Mouse (Mus musculus) heart, embryonic 12.5 days (tissue): ENCODE data around the gene P2ry12. TPM values are rescaled to one million over a fixed set of nuclear protein-coding genes. Genes with fewer than 3 reads are reported as not detected.

ENCODE experiments used
- ATAC-seq: fragments of 200-750 bp; cut with Nextera tagmentation; 2 replicates; pipeline ENCODE4 v1.8.0; 2017; ENCODE audit warnings: moderate TSS enrichment, moderate library complexity; ENCODE audit not compliant: insufficient number of reproducible peaks, low FRiP score
- H3K27ac ChIP-seq: fragments of 300-500 bp; sonication (generic); 2 replicates; pipeline ENCODE4 v1.5.1; 2016; ENCODE audit warnings: mild to moderate bottlenecking, moderate library complexity; ENCODE audit not compliant: poor library complexity, severe bottlenecking
- H3K27me3 ChIP-seq: fragments of 300-500 bp; sonication (generic); replicated peaks from 2 replicates; pipeline ENCODE4 v1.6.1; 2016; ENCODE audit warnings: mild to moderate bottlenecking, moderate library complexity
- H3K36me3 ChIP-seq: fragments of 300-500 bp; sonication (generic); 2 replicates; pipeline ENCODE4 v1.6.1; 2016; ENCODE audit warnings: mild to moderate bottlenecking, moderate library complexity
- H3K4me1 ChIP-seq: fragments of 300-500 bp; sonication (generic); replicated peaks from 2 replicates; pipeline ENCODE4 v1.6.1; 2016; ENCODE audit warnings: mild to moderate bottlenecking
- H3K4me2 ChIP-seq: fragments of 300-500 bp; sonication (generic); 2 replicates; pipeline ENCODE4 v1.6.1; 2016; ENCODE audit warnings: mild to moderate bottlenecking, moderate library complexity
- H3K4me3 ChIP-seq: fragments of 300-500 bp; sonication (generic); 2 replicates; pipeline ENCODE4 v1.5.1; 2016; ENCODE audit warnings: mild to moderate bottlenecking
- H3K9ac ChIP-seq: fragments of 300-500 bp; sonication (generic); 2 replicates; pipeline ENCODE4 v1.6.1; 2016; ENCODE audit warnings: mild to moderate bottlenecking, moderate library complexity
- H3K9me3 ChIP-seq: fragments of 300-500 bp; sonication (generic); replicated peaks from 2 replicates; pipeline ENCODE4 v1.6.1; 2016; ENCODE audit warnings: mild to moderate bottlenecking, moderate library complexity
- WGBS: fragments of 180-500 bp; shearing (Covaris S2); methylation state at CpG from one replicate; pipeline ENCODE4 v1.1.7; 2016; 5-methylcytosine and 5-hydroxymethylcytosine counted together
- polyA plus RNA-seq: library from polyadenylated mRNA; unstranded; fragments of >200 nt; fragmentation: Nextera tagmentation; extraction: Ambion mirVana; gene quantifications from 2 replicates; pipeline ENCODE4 v1.2.1, GENCODE M21; 2016

The P2ry12 gene
- polyA plus RNA-seq, 1 experiment from 2014 or later: 1.5 TPM

DNA sequence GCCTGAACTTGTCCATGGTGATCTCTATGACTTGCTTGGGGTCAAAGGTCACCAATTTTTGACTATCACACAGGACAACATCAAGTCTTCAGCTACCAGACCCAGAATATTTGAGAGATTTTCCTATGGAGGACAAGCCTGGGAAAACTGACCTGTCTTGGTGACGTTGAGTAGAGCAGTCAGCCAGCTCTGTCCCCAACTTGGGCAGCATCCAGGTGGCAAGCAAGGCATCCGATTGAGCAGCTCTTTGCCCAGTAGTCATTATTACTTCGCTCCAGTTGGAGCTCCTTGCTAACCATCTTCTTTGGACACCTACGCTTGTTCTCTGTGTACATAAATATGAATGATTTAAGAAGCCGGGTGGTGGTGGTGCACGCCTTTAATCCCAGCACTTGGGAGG, 8.1 kb upstream of the P2ry12 start:
- no peak for ATAC-seq
- Histone ChIP-seq H3K36me3 (peaks cover 16% of the 10 kb centered on the region), H3K4me2 (no peak overlapping the region), H3K4me1 (no peaks in the 10 kb centered on the region), H3K4me3 (no peak overlapping the region), H3K9ac (no peak overlapping the region), H3K27ac (no peak overlapping the region), H3K27me3 (no peaks in the 10 kb centered on the region), H3K9me3 (no peaks in the 10 kb centered on the region)
- 90% methylated on average over 6 of the region's 6 CpGs for WGBS

DNA sequence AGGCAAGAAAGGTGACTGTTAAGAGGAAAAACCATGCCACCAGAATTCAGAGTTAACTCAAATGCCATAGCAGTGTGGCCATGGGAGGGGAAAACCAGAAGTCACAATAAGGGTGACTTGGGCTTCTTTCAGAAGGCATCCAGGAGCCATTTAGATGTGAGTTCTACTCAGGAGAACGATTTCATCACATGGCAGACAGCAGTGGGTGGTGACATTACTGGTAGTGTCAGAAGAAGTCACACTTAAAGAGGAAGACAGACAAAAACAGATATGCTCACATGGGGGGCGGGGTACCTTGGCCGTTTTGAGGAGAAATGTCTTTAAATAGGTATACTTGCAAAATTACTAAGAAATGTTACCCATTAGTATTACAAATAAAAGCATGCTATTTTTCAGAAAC, 1.3 kb upstream of the P2ry12 start:
- Histone ChIP-seq H3K4me1 (no peaks in the 10 kb centered on the region), H3K4me2 (no peak overlapping the region), H3K27me3 (no peaks in the 10 kb centered on the region), H3K9me3 (no peaks in the 10 kb centered on the region), H3K9ac (no peak overlapping the region), H3K27ac (no peak overlapping the region), H3K4me3 (no peak overlapping the region), H3K36me3 (peaks cover 19% of the 10 kb centered on the region)
- ATAC-seq: no peak
- 63% methylated on average over 3 of the region's 3 CpGs for WGBS

DNA sequence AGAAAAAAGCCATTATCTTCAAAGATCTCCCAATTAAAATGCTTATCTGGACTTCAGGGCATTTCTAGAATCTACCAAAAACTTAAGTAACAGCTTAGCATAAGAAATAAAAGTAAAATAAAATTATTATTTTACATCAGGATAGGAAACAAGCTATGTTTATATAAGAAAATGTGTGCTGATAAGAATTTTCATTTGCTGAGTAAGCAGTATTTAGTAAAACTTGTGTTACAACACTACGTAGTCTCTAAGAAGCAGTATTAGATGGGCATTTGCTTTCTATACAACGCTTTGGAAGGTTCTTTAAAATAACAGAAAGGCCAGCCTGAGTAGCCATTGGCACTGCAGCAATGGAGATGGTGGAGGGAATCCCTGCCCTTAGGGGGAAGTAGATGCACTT, 746 bp upstream of the P2ry12 start:
- H3K4me3 ChIP-seq: no peak overlapping the region
- H3K9ac ChIP-seq: no peak overlapping the region
- H3K4me1 ChIP-seq: no peaks in the 10 kb centered on the region
- H3K27ac ChIP-seq: no peak overlapping the region
- ATAC-seq: no peak
- no peaks in the 10 kb centered on the region for H3K27me3 ChIP-seq
- 90% methylated on average over 2 of the region's 2 CpGs for WGBS
- H3K4me2 ChIP-seq: no peak overlapping the region
- H3K36me3 ChIP-seq: peaks cover 17% of the 10 kb centered on the region
- no peaks in the 10 kb centered on the region for H3K9me3 ChIP-seq

DNA sequence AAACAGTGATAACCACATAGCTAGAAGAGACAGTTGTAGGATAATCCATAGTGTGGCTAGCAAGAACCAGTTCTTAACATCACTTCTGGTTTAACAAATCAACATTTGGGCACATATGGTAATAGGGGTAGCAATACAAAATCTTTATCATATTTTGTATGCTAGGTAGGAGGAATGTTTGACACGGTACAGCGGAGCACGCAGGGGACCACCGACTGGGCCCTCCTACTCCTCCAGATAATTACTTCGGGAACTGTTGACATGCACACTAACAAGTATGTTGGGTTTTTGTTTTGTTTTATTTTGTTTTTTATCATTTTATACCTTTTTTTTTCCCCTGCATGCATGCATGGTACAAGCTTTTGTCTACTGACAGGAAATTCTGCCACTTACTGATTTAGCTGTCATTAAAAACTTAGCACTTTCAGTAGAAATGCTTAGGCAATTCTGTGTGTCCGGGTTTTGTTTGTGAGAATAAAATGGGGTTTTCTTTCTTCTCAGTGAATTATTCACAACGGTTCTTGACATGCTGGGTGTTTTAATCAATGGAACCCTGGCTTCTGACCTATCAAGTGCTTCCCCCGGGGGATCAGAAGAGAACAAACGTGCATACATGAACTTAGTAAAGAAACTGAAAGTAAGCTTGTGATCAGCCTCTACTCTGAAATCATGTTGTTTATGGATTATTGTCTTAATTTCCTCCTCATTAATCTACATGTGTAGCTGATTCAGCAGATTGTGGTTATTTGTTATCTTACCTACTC, 780 bp downstream of the P2ry12 start:
- peaks cover 12% of the 10 kb centered on the region for H3K36me3 ChIP-seq
- no peaks in the 10 kb centered on the region for H3K27me3 ChIP-seq
- ATAC-seq: no peak
- no peak overlapping the region for H3K4me2 ChIP-seq
- no peak overlapping the region for H3K9ac ChIP-seq
- WGBS: 80% methylated on average over 9 of the region's 9 CpGs
- no peak overlapping the region for H3K27ac ChIP-seq
- no peaks in the 10 kb centered on the region for H3K9me3 ChIP-seq
- no peak overlapping the region for H3K4me3 ChIP-seq
- no peaks in the 10 kb centered on the region for H3K4me1 ChIP-seq

DNA sequence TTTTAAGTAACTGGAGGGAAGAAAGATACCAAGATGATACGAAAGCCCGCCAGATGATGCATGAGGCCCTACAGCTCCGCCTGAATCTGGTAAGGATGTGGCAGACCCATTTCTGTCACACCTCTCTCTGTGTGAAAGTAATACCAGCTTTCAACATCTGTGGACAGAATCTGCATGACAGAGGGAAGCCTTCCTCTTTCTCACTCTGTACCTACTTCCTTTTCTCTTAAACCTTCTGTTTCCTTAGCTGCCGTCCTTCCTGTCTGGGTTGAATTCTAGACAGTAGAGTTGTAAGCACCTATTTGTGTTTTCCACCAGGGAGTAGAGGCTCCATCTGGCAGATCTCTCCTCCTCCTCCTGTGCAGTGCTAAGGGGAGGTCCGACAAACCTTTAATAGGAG, 1.9 kb downstream of the P2ry12 start:
- Histone ChIP-seq H3K27ac (no peak overlapping the region), H3K4me2 (no peak overlapping the region), H3K27me3 (no peaks in the 10 kb centered on the region), H3K9ac (no peak overlapping the region), H3K4me1 (no peaks in the 10 kb centered on the region), H3K4me3 (no peak overlapping the region), H3K9me3 (no peaks in the 10 kb centered on the region), H3K36me3 (peaks cover 12% of the 10 kb centered on the region)
- WGBS: 56% methylated on average over 5 of the region's 5 CpGs
- no peak for ATAC-seq

DNA sequence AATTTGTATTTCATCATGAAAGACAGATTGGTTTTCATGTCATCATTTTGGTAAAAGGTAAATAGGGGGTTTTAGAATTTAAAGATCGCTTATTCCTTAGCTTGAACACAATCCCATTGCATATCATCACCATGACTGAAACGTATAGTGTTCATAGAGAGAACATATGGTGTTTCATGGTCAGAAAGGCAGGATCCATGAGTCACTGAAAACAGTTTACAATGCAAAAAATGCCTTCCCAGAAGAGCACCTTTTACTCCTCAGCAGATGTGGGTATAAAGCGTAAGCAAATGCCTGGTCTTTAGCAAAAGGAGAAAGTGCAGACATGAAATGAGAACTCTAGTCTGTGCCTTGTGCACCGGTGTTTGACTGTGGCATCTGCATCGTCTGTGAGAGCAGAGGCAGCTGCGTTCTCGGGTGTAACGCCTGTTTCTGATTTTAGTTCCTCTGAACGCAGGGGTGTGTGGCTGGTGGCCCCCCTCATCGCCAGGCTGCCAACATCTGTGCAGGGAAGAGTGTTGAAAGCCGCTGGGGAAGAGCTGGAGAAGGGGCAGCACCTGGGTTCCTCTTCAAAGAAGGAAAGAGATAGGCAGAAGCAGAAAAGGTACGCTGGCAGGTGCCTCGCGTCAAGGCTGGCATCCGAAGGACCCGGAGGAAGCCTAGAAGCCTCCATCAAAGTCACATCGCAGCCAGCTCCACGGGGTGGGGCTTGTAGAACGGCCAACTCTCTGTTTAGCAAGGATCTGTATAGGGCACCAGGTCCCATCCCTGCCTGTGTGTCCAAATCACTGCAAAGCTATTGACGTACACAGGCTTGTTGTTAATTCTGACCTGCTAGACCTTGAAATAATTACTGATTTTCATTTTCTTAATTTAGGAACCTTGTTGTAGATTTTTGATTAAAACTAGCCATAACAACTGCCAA, 4.7 kb downstream of the P2ry12 start:
- Histone ChIP-seq H3K4me1 (no peaks in the 10 kb centered on the region), H3K4me2 (no peak overlapping the region), H3K27ac (no peak overlapping the region), H3K9ac (no peak overlapping the region), H3K36me3 (peaks cover 11% of the 10 kb centered on the region), H3K9me3 (no peaks in the 10 kb centered on the region), H3K27me3 (no peaks in the 10 kb centered on the region), H3K4me3 (no peak overlapping the region)
- 77% methylated on average over 20 of the region's 20 CpGs for WGBS
- ATAC-seq: no peak

DNA sequence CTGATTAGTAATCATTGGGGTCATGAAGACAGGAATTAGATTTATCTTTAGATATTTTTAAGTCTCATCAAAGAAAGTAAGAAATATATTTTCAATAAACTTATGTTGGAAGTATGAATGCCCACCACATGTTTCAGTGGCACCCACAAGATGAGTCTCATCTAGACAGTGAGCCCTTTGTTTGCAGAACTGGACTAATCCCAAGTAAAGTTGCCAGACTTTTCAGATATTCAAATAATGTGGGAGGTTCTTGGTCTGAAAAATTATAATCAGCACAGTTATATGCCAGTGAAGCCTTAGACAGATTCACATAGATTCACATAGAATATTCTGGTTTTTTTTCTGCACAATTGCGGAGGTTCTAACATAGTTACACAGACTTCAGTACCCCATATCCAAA, 12.2 kb downstream of the P2ry12 start:
- no peak for ATAC-seq
- Histone ChIP-seq H3K27me3 (no peaks in the 10 kb centered on the region), H3K36me3 (0 out of 2 replicates have a peak, but pooled peaks cover 4% of the 10 kb centered on the region), H3K9ac (no peak overlapping the region), H3K4me3 (no peak overlapping the region), H3K9me3 (no peaks in the 10 kb centered on the region), H3K4me2 (no peak overlapping the region), H3K27ac (no peak overlapping the region), H3K4me1 (no peaks in the 10 kb centered on the region)
- WGBS: 90% methylated on average over 1 of the region's 1 CpGs

DNA sequence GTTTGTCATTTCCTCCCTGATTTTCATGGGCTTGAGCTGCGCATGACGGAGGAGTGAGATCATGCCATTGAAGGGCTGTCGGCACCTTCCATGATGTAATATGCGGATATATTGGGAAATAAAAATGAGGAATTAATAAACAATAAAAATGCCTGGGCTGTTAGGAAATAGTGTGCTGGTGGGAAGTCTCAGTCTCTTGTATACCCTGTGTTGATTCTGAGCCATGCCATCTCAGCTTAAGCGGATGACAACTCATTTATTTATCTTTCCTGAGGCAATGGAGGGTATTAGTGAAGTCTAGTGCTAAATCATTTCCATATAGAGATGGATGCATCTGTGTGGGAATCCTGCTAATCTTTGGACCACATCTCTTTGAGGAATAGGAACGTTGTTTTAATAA, 14.6 kb downstream of the P2ry12 start:
- H3K27ac ChIP-seq: no peak overlapping the region
- WGBS: 86% methylated on average over 6 of the region's 6 CpGs
- no peak overlapping the region for H3K9ac ChIP-seq
- H3K36me3 ChIP-seq: no peaks in the 10 kb centered on the region
- H3K4me2 ChIP-seq: no peak overlapping the region
- no peak overlapping the region for H3K4me3 ChIP-seq
- peaks cover 7% of the 10 kb centered on the region for H3K4me1 ChIP-seq
- H3K27me3 ChIP-seq: no peaks in the 10 kb centered on the region
- no peak for ATAC-seq
- no peaks in the 10 kb centered on the region for H3K9me3 ChIP-seq

DNA sequence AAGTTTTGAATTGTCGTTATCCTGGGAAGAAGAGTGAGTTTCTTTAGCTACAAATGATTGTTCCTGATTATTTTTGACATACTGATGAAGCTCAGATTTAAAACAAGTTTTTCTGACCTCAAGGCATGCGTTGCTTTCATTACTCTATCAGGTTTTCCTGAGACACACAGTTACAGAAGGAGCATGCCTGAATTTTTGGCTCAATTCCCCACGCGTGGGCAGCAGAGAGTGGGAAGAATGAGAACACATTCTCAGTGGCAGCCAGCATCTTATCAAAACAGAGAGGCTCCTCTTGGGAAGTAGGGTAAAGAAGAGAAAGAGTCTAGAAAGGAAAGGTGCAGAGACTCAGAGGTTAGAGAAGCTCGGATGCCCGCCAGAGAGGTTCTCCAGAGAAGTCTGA, 19.3 kb downstream of the P2ry12 start:
- Histone ChIP-seq H3K4me2 (no peak overlapping the region), H3K27me3 (no peaks in the 10 kb centered on the region), H3K36me3 (peaks cover 5% of the 10 kb centered on the region; the same call in 1 of the 2 replicates), H3K4me1 (peaks cover 9% of the 10 kb centered on the region), H3K9me3 (no peaks in the 10 kb centered on the region), H3K9ac (no peak overlapping the region), H3K27ac (no peak overlapping the region), H3K4me3 (no peak overlapping the region)
- ATAC-seq: no peak
- WGBS: 58% methylated on average over 6 of the region's 6 CpGs

DNA sequence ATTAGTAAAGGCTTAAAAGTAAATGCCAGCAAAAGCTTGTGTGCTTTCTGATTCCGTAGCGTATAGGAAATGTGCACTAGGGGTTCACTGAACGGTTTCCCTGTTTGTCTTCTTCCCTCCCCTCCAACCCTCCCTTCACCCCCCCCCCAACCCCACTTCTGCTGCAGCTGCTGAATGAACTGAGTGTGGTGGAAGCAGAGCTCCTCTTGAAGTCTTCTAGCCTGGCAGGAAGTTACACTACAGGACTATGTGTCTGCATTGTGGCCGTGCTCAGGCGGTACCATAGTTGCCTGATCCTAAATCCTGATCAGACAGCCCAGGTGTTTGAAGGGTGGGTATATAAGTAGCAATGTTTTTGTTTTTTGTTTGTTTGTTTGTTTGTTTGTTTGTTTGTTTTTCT, 27.8 kb downstream of the P2ry12 start:
- 62% methylated on average over 5 of the region's 5 CpGs for WGBS
- no peak overlapping the region for H3K27ac ChIP-seq
- no peaks in the 10 kb centered on the region for H3K27me3 ChIP-seq
- H3K4me1 ChIP-seq: no peaks in the 10 kb centered on the region
- ATAC-seq: no peak
- no peaks in the 10 kb centered on the region for H3K9me3 ChIP-seq
- H3K9ac ChIP-seq: no peak overlapping the region
- H3K4me2 ChIP-seq: no peak overlapping the region
- no peak overlapping the region for H3K4me3 ChIP-seq
- H3K36me3 ChIP-seq: peaks cover 5% of the 10 kb centered on the region; the same call in 1 of the 2 replicates

DNA sequence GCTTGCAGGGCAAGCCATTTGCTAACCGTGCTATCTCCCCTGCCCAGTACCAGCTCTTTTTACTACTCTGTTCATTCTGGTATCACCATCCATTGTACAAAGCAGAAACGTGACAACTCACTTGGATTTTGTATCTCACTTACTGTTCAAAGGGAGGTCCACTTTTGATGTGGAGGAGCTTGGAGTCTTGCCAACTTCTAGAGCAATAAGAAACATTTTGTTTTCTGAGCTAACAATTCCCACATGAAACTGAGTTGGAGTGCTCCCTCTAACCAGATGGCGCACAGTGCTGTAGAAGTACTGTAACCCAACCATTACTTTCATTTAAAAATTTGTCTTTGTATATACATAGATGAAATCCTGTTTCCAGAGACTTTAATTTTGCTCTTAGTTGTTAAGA, 31.8 kb downstream of the P2ry12 start:
- Histone ChIP-seq H3K4me2 (no peak overlapping the region), H3K27ac (no peak overlapping the region), H3K9ac (no peak overlapping the region), H3K9me3 (no peaks in the 10 kb centered on the region), H3K36me3 (no peaks in the 10 kb centered on the region), H3K27me3 (no peaks in the 10 kb centered on the region), H3K4me3 (no peak overlapping the region), H3K4me1 (peaks cover 14% of the 10 kb centered on the region)
- ATAC-seq: no peak
- WGBS: 62% methylated on average over 3 of the region's 3 CpGs
